Mouse (Mus musculus): ENCODE results near the gene H2al1b.
"Not testable (repeated sequence)": the region's sequence is repeated elsewhere in the genome, so short reads cannot be mapped to it uniquely, and the experiment has no call there.

H2al1b gene

GRCm38 (mm10) chrX:11302132-11302531, at the start of gene H2al1b:
Gene H2al1b (plus strand): TSS chrX:11302432.
- not testable (repeated sequence) for DNase-seq (ENCODE audit: low spot score)

- DNase-seq (ENCODE audit: low spot score): no peak
These were observed 48.2 kb upstream of the H2al1b start for GRCm38 (mm10) chrX:11254062-11254461.

GRCm38 (mm10) chrX:11254521-11255207, 47.6 kb upstream of the H2al1b start:
- DNase-seq (ENCODE audit: low spot score): peak; percentile 43

GRCm38 (mm10) chrX:11255564-11256360, 46.5 kb upstream of the H2al1b start:
- DNase-seq (ENCODE audit: low spot score): peak; percentile 36

- DNase-seq (ENCODE audit: low spot score): no peak
These were observed 37.3 kb upstream of the H2al1b start for GRCm38 (mm10) chrX:11264918-11265317.

- DNase-seq (ENCODE audit: low spot score): no peak
These were observed 34.4 kb upstream of the H2al1b start for GRCm38 (mm10) chrX:11267791-11268190.

GRCm38 (mm10) chrX:11269074-11269473, 33.2 kb upstream of the H2al1b start:
- DNase-seq (ENCODE audit: low spot score): no peak

GRCm38 (mm10) chrX:11273190-11273589, 29.0 kb upstream of the H2al1b start:
- no peak for DNase-seq (ENCODE audit: low spot score)

- DNase-seq (ENCODE audit: low spot score): no peak
These were observed 25.1 kb upstream of the H2al1b start for GRCm38 (mm10) chrX:11277083-11277482.

- no peak for DNase-seq (ENCODE audit: low spot score)
These were observed 21.5 kb upstream of the H2al1b start for GRCm38 (mm10) chrX:11280741-11281140.

- DNase-seq (ENCODE audit: low spot score): no peak
These were observed 13.8 kb upstream of the H2al1b start for GRCm38 (mm10) chrX:11288306-11288882.

GRCm38 (mm10) chrX:11289244-11289643, 13.0 kb upstream of the H2al1b start:
- DNase-seq (ENCODE audit: low spot score): no peak

GRCm38 (mm10) chrX:11298957-11299356, 3.3 kb upstream of the H2al1b start, which contains the start of gene H2al1a:
Gene H2al1a (plus strand): TSS chrX:11299257.
- DNase-seq (ENCODE audit: low spot score): not testable (repeated sequence)

- not testable (repeated sequence) for DNase-seq (ENCODE audit: low spot score)
These were observed 3.1 kb downstream of the H2al1b start, which contains the start of gene H2al1c for GRCm38 (mm10) chrX:11305355-11305754. Gene H2al1c (plus strand): TSS chrX:11305655.

- not testable (repeated sequence) for DNase-seq (ENCODE audit: low spot score)
These were observed 6.3 kb downstream of the H2al1b start, which contains the start of gene H2al1d for GRCm38 (mm10) chrX:11308524-11308923. Gene H2al1d (plus strand): TSS chrX:11308824.

- not testable (repeated sequence) for DNase-seq (ENCODE audit: low spot score)
These were observed 9.4 kb downstream of the H2al1b start, which contains the start of gene H2al1e for GRCm38 (mm10) chrX:11311634-11312033. Gene H2al1e (plus strand): TSS chrX:11311934.

- not testable (repeated sequence) for DNase-seq (ENCODE audit: low spot score)
These were observed 12.6 kb downstream of the H2al1b start, which contains the start of gene H2al1f for GRCm38 (mm10) chrX:11314858-11315257. Gene H2al1f (plus strand): TSS chrX:11315158.

- not testable (repeated sequence) for DNase-seq (ENCODE audit: low spot score)
These were observed 15.7 kb downstream of the H2al1b start, which contains the start of gene H2al1g for GRCm38 (mm10) chrX:11317956-11318355. Gene H2al1g (plus strand): TSS chrX:11318256.

GRCm38 (mm10) chrX:11321192-11321591, 19.0 kb downstream of the H2al1b start, which contains the start of gene H2al1h:
Gene H2al1h (plus strand): TSS chrX:11321492.
- not testable (repeated sequence) for DNase-seq (ENCODE audit: low spot score)

- DNase-seq (ENCODE audit: low spot score): not testable (repeated sequence)
These were observed 22.1 kb downstream of the H2al1b start, which contains the start of gene H2al1i for GRCm38 (mm10) chrX:11324359-11324758. Gene H2al1i (plus strand): TSS chrX:11324659.

- DNase-seq (ENCODE audit: low spot score): not testable (repeated sequence)
These were observed 25.3 kb downstream of the H2al1b start, which contains the start of gene H2al1j for GRCm38 (mm10) chrX:11327522-11327921. Gene H2al1j (plus strand): TSS chrX:11327822.

- peak; percentile 47 for DNase-seq (ENCODE audit: low spot score)
These were observed 43.5 kb downstream of the H2al1b start for GRCm38 (mm10) chrX:11345762-11346161.

Measured in embryo, embryonic 10.5 days (tissue).